Comparison of ENCODE assay signal across 9 mouse cellular contexts in genomic region chr2:24181683-24182331, GRCm38 (mm10). TPM values are rescaled to one million over a fixed set of nuclear protein-coding genes. Genes with fewer than 3 reads are reported as not detected.
DNase-seq lines count a peak whose midpoint lies in the region; ATAC-seq and TF ChIP-seq lines count a peak whose summit lies in the region.
"Not testable (repeated sequence)": the region's sequence is repeated elsewhere in the genome, so short reads cannot be mapped to it uniquely, and the experiment has no call there.
"Had no signal": no experiment of that assay in that cellular context is flagged by ENCODE, and none has a peak within 500 bp of the region (broad histone marks: within the 10 kb centered on the region; RNA-seq: fewer than 3 reads in every experiment).

No protein-coding gene starts in this region.

- not testable (repeated sequence) for H3K4me1 ChIP-seq in embryonic facial prominence, embryonic 10.5 days; hindbrain, postnatal 0 days (ENCODE audit: insufficient read depth, low read length); liver, embryonic 16.5 days (ENCODE audit: control insufficient read depth, low read depth, low read length); neural tube, embryonic 11.5 days (ENCODE audit: control insufficient read depth, insufficient read depth, low read length)

- peak; percentile 76 for TF ChIP-seq CTCF in hindbrain, postnatal 0 days (IDR thresholded peaks at IDR 0.05; ENCODE audit: low read depth)

- H3K27me3 ChIP-seq in embryonic facial prominence, embryonic 10.5 days (replicated peaks; ENCODE audit: low read depth, poor library complexity, severe bottlenecking); hindbrain, postnatal 0 days (ENCODE audit: insufficient read depth, low read length); liver, embryonic 16.5 days (ENCODE audit: control insufficient read depth, insufficient read depth, low read depth, low read length); neural tube, embryonic 11.5 days (ENCODE audit: control insufficient read depth, insufficient read depth, low read length): not testable (repeated sequence)

- peak overlapping the region; percentile 40 for H3K4me2 ChIP-seq in hindbrain, postnatal 0 days (ENCODE audit: low read depth, low read length)
- peak overlapping the region; percentile 9; the same call in 1 of the 2 replicates for H3K4me2 ChIP-seq in liver, embryonic 16.5 days (ENCODE audit: low read depth, low read length)
- peak overlapping the region; percentile 26; the same call in 1 of the 2 replicates for H3K4me2 ChIP-seq in neural tube, embryonic 11.5 days (ENCODE audit: low read depth)

- not testable (repeated sequence) for H3K9me3 ChIP-seq in embryonic facial prominence, embryonic 10.5 days; hindbrain, postnatal 0 days (ENCODE audit: low read length); liver, embryonic 16.5 days (replicated peaks; ENCODE audit: control insufficient read depth, low read length); neural tube, embryonic 11.5 days (ENCODE audit: control insufficient read depth, low read length)

- ATAC-seq in hindbrain, postnatal 0 days: peak; percentile 93
- ATAC-seq in liver, embryonic 16.5 days (ENCODE audit: low read depth): not testable (repeated sequence)
- ATAC-seq in neural tube, embryonic 11.5 days (ENCODE audit: insufficient read depth, low FRiP score, low TSS enrichment): peak; percentile 70

- not testable (repeated sequence) for H3K27ac ChIP-seq in embryonic facial prominence, embryonic 10.5 days (replicated peaks); hindbrain, postnatal 0 days; liver, embryonic 16.5 days (ENCODE audit: low read length); neural tube, embryonic 11.5 days (ENCODE audit: low read depth, low read length)

- H3K4me3 ChIP-seq in embryonic facial prominence, embryonic 10.5 days: peak overlapping the region; percentile 31; the same call in 1 of the 2 replicates
- H3K4me3 ChIP-seq in hindbrain, postnatal 0 days (ENCODE audit: low read length); liver, embryonic 16.5 days (ENCODE audit: low read depth, low read length); neural tube, embryonic 11.5 days (ENCODE audit: low read depth, low read length): not testable (repeated sequence)

- peak; percentile 24 for DNase-seq in adrenal gland, postnatal 25 days
- peak; percentile 68 for DNase-seq in embryonic facial prominence, embryonic 10.5 days (ENCODE audit: low spot score)
- DNase-seq in gastrocnemius, postnatal 14 days: peak; percentile 16
- peak; percentile 80 for DNase-seq in hindbrain, postnatal 0 days (ENCODE audit: low spot score)
- DNase-seq in layer of hippocampus, postnatal 10 days (ENCODE audit: low spot score in 2 of 2): peak; percentile 46 to 67
- DNase-seq in neural tube, embryonic 11.5 days (ENCODE audit: low spot score): peak; percentile 71
- DNase-seq in testis, postnatal 10 days (ENCODE audit: low spot score): peak; percentile 54

- WGBS in embryonic facial prominence, embryonic 10.5 days: 19% methylated on average over 14 of the region's 14 CpGs
- 11% methylated on average over 14 of the region's 14 CpGs for WGBS in hindbrain, postnatal 0 days
- 7% methylated on average over 14 of the region's 14 CpGs for WGBS in liver, embryonic 16.5 days (ENCODE audit: insufficient replicate concordance)
- 17% methylated on average over 14 of the region's 14 CpGs for WGBS in neural tube, embryonic 11.5 days

- intact Hi-C loops in gastrocnemius, postnatal 14 days (cut with DNase I; ENCODE audit: low total_unique reads): not testable (repeated sequence)

- not testable (repeated sequence) for H3K36me3 ChIP-seq in embryonic facial prominence, embryonic 10.5 days (replicated peaks); hindbrain, postnatal 0 days (ENCODE audit: insufficient read depth, low read length); liver, embryonic 16.5 days (ENCODE audit: control insufficient read depth, insufficient read depth); neural tube, embryonic 11.5 days (ENCODE audit: control insufficient read depth, insufficient read depth, low read length)

- not testable (repeated sequence) for H3K9ac ChIP-seq in hindbrain, postnatal 0 days (replicated peaks; ENCODE audit: low read length); liver, embryonic 16.5 days (ENCODE audit: low read depth, low read length); neural tube, embryonic 11.5 days (ENCODE audit: low read length)

RNA-seq across cellular contexts. Expression of gene Il1f9, which starts 4.5 kb away (rescaled TPM):
- total RNA-seq in adrenal gland, postnatal 25 days (2021): not detected in 2 replicates
- not detected in 2 replicates for polyA plus RNA-seq in embryonic facial prominence, embryonic 10.5 days (2016; fragmentation: Nextera tagmentation; extraction: Ambion mirVana)
- total RNA-seq in gastrocnemius, postnatal 14 days (2021): not detected
- not detected in 2 replicates for total RNA-seq in hindbrain, postnatal 0 days (2014; rRNA removed)
- not detected in 2 replicates for polyA plus RNA-seq in hindbrain, postnatal 0 days (2015; fragmentation: Nextera tagmentation; extraction: Ambion mirVana)
- total RNA-seq in layer of hippocampus, postnatal 10 days (2021): not detected
- polyA plus RNA-seq in liver, embryonic 16.5 days (2015; fragmentation: Nextera tagmentation; extraction: Ambion mirVana): 0.32 and 0.68 TPM in 2 replicates
- polyA plus RNA-seq in neural tube, embryonic 11.5 days (2014; fragmentation: Nextera tagmentation; extraction: Ambion mirVana): not detected in 2 replicates
- total RNA-seq: gastrocnemius, postnatal 4 days had no signal

RNA-seq across cellular contexts. Expression of gene Il1f8, which starts 28.8 kb away (rescaled TPM):
- not detected in 2 replicates for total RNA-seq in adrenal gland, postnatal 25 days (2021)
- not detected in 2 replicates for polyA plus RNA-seq in embryonic facial prominence, embryonic 10.5 days (2016; fragmentation: Nextera tagmentation; extraction: Ambion mirVana)
- total RNA-seq in gastrocnemius, postnatal 14 days (2021): not detected
- not detected in 2 replicates for total RNA-seq in hindbrain, postnatal 0 days (2014; rRNA removed)
- polyA plus RNA-seq in hindbrain, postnatal 0 days (2015; fragmentation: Nextera tagmentation; extraction: Ambion mirVana): not detected in 2 replicates
- not detected for total RNA-seq in layer of hippocampus, postnatal 10 days (2021)
- not detected in 2 replicates for polyA plus RNA-seq in liver, embryonic 16.5 days (2015; fragmentation: Nextera tagmentation; extraction: Ambion mirVana)
- not detected in 2 replicates for polyA plus RNA-seq in neural tube, embryonic 11.5 days (2014; fragmentation: Nextera tagmentation; extraction: Ambion mirVana)
- total RNA-seq: gastrocnemius, postnatal 4 days had no signal

RNA-seq across cellular contexts. Expression of gene Il1f6, which starts 33.4 kb away (rescaled TPM):
- not detected in 2 replicates for total RNA-seq in adrenal gland, postnatal 25 days (2021)
- not detected in 2 replicates for polyA plus RNA-seq in embryonic facial prominence, embryonic 10.5 days (2016; fragmentation: Nextera tagmentation; extraction: Ambion mirVana)
- total RNA-seq in gastrocnemius, postnatal 14 days (2021): not detected
- not detected in 2 replicates for total RNA-seq in hindbrain, postnatal 0 days (2014; rRNA removed)
- not detected in 2 replicates for polyA plus RNA-seq in hindbrain, postnatal 0 days (2015; fragmentation: Nextera tagmentation; extraction: Ambion mirVana)
- not detected for total RNA-seq in layer of hippocampus, postnatal 10 days (2021)
- polyA plus RNA-seq in liver, embryonic 16.5 days (2015; fragmentation: Nextera tagmentation; extraction: Ambion mirVana): not detected in 2 replicates
- polyA plus RNA-seq in neural tube, embryonic 11.5 days (2014; fragmentation: Nextera tagmentation; extraction: Ambion mirVana): not detected in 2 replicates
- total RNA-seq: gastrocnemius, postnatal 4 days had no signal

Comparison
In these comparisons a context has a peak if more than half of its experiments do, and no peak if none do; other contexts are left out.
1. DNase-seq: peak in every context shown above with its lines; median percentile 80 in hindbrain, postnatal 0 days; 71 in neural tube, embryonic 11.5 days; 68 in embryonic facial prominence, embryonic 10.5 days; 56 in layer of hippocampus, postnatal 10 days; 54 in testis, postnatal 10 days; 24 in adrenal gland, postnatal 25 days; 16 in gastrocnemius, postnatal 14 days.